In genomic region chr1:189731697-189732096, GRCm38 (mm10) we compare ENCODE assay signal across 10 mouse cellular contexts. TPM values are rescaled to one million over a fixed set of nuclear protein-coding genes. Genes with fewer than 3 reads are reported as not detected.
DNase-seq lines count a peak whose midpoint lies in the region; ATAC-seq and TF ChIP-seq lines count a peak whose summit lies in the region.
"Had no signal": no experiment of that assay in that cellular context is flagged by ENCODE, and none has a peak within 500 bp of the region (broad histone marks: within the 10 kb centered on the region; RNA-seq: fewer than 3 reads in every experiment).

No protein-coding gene starts in this region.

- peaks cover 40% of the 10 kb centered on the region for H3K4me1 ChIP-seq in embryonic facial prominence, embryonic 12.5 days
- H3K4me1 ChIP-seq in embryonic facial prominence, embryonic 10.5 days = peaks cover 58% of the 10 kb centered on the region
- peaks cover 46% of the 10 kb centered on the region for H3K4me1 ChIP-seq in kidney, embryonic 16.5 days (ENCODE audit: insufficient read depth, low read length)
- H3K4me1 ChIP-seq in embryonic fibroblast, embryonic 13.5 days (ENCODE audit: control insufficient read depth, insufficient read depth, low read length) = peaks cover 5% of the 10 kb centered on the region; the same call in 1 of the 2 replicates
- H3K4me1 ChIP-seq in limb, embryonic 14.5 days (ENCODE audit: control insufficient read depth, insufficient read depth, low read length) = peaks cover 45% of the 10 kb centered on the region

- ATAC-seq in embryonic facial prominence, embryonic 12.5 days (ENCODE audit: insufficient number of reproducible peaks, insufficient read depth, low FRiP score, low TSS enrichment) = no peak
- ATAC-seq in kidney, embryonic 16.5 days (ENCODE audit: low FRiP score, low TSS enrichment) = no peak
- no peak for ATAC-seq in limb, embryonic 14.5 days (ENCODE audit: low FRiP score, low read depth)

- no peak for DNase-seq in embryonic facial prominence, embryonic 10.5 days (ENCODE audit: low spot score)
- no peak for DNase-seq in kidney, postnatal 25 days
- no peak for DNase-seq in limb, embryonic 14.5 days (ENCODE audit: low spot score)
- no peak for DNase-seq in cerebellum, adult 11 months
- DNase-seq in right cerebral cortex, postnatal 10 days (ENCODE audit: low spot score in 2 of 2) = no peak
- DNase-seq: thymus, postnatal 25 days had no signal

- no peak overlapping the region for H3K9ac ChIP-seq in embryonic facial prominence, embryonic 12.5 days
- H3K9ac ChIP-seq in kidney, embryonic 16.5 days (replicated peaks; ENCODE audit: low read length) = peak overlapping the region; percentile 24; the same call in 1 of the 2 replicates
- H3K9ac ChIP-seq in limb, embryonic 14.5 days (ENCODE audit: low read depth, low read length, severe bottlenecking) = 0 out of 2 replicates have a peak overlapping the region, but pooled peaks have one; percentile 14

- peak overlapping the region; percentile 17; the same call in 1 of the 2 replicates for H3K27ac ChIP-seq in embryonic facial prominence, embryonic 12.5 days
- H3K27ac ChIP-seq in embryonic facial prominence, embryonic 10.5 days (replicated peaks) = no peak overlapping the region
- H3K27ac ChIP-seq in kidney, embryonic 16.5 days (ENCODE audit: low read length) = peak overlapping the region; percentile 16
- no peak overlapping the region for H3K27ac ChIP-seq in embryonic fibroblast, embryonic 13.5 days (ENCODE audit: insufficient read depth, low read length)
- H3K27ac ChIP-seq in limb, embryonic 14.5 days (replicated peaks; ENCODE audit: low read depth, low read length) = peak overlapping the region; percentile 63

- H3K4me2 ChIP-seq in embryonic facial prominence, embryonic 12.5 days (replicated peaks) = peak overlapping the region; percentile 12; the same call in 1 of the 2 replicates
- peak overlapping the region; percentile 82 for H3K4me2 ChIP-seq in kidney, embryonic 16.5 days (replicated peaks; ENCODE audit: low read depth, low read length)
- peak overlapping the region; percentile 88; the same call in 1 of the 2 replicates for H3K4me2 ChIP-seq in limb, embryonic 14.5 days (replicated peaks; ENCODE audit: low read depth, low read length, severe bottlenecking)

- H3K36me3 ChIP-seq in embryonic facial prominence, embryonic 12.5 days = no peaks in the 10 kb centered on the region
- peaks cover 3% of the 10 kb centered on the region; the same call in 1 of the 2 replicates for H3K36me3 ChIP-seq in embryonic facial prominence, embryonic 10.5 days (replicated peaks)
- no peaks in the 10 kb centered on the region for H3K36me3 ChIP-seq in kidney, embryonic 16.5 days (ENCODE audit: insufficient read depth, low read length)
- no peaks in the 10 kb centered on the region for H3K36me3 ChIP-seq in limb, embryonic 14.5 days (ENCODE audit: control insufficient read depth, insufficient read depth, low read length)

- H3K27me3 ChIP-seq in embryonic facial prominence, embryonic 12.5 days = no peaks in the 10 kb centered on the region
- peaks cover 36% of the 10 kb centered on the region for H3K27me3 ChIP-seq in embryonic facial prominence, embryonic 10.5 days (replicated peaks; ENCODE audit: low read depth, poor library complexity, severe bottlenecking)
- no peaks in the 10 kb centered on the region for H3K27me3 ChIP-seq in kidney, embryonic 16.5 days (ENCODE audit: insufficient read depth, low read length)
- no peaks in the 10 kb centered on the region for H3K27me3 ChIP-seq in limb, embryonic 14.5 days (ENCODE audit: control insufficient read depth, insufficient read depth, low read length)

- H3K9me3 ChIP-seq in embryonic facial prominence, embryonic 12.5 days = no peaks in the 10 kb centered on the region
- H3K9me3 ChIP-seq in embryonic facial prominence, embryonic 10.5 days = no peaks in the 10 kb centered on the region
- H3K9me3 ChIP-seq in kidney, embryonic 16.5 days (ENCODE audit: low read length) = no peaks in the 10 kb centered on the region
- no peaks in the 10 kb centered on the region for H3K9me3 ChIP-seq in limb, embryonic 14.5 days (ENCODE audit: control insufficient read depth, low read length)

- no peak for TF ChIP-seq CTCF in embryonic fibroblast, embryonic 13.5 days (IDR thresholded peaks at IDR 0.05; ENCODE audit: borderline replicate concordance, insufficient read depth, low read length)

- 45% methylated on average over 10 of the region's 10 CpGs for WGBS in embryonic facial prominence, embryonic 12.5 days
- WGBS in embryonic facial prominence, embryonic 10.5 days = 59% methylated on average over 10 of the region's 10 CpGs
- WGBS in kidney, embryonic 16.5 days = 62% methylated on average over 10 of the region's 10 CpGs
- WGBS in limb, embryonic 14.5 days = 58% methylated on average over 10 of the region's 10 CpGs

- TF ChIP-seq POLR2A in embryonic fibroblast, embryonic 13.5 days (IDR thresholded peaks at IDR 0.05; ENCODE audit: low read depth, low read length) = no peak
- TF ChIP-seq POLR2A in limb, embryonic 14.5 days (IDR thresholded peaks at IDR 0.05; ENCODE audit: borderline replicate concordance, extremely low read depth, insufficient read depth, insufficient read length) = no peak

- H3K4me3 ChIP-seq in embryonic facial prominence, embryonic 12.5 days = no peak overlapping the region
- H3K4me3 ChIP-seq in embryonic facial prominence, embryonic 10.5 days = no peak overlapping the region
- H3K4me3 ChIP-seq in kidney, embryonic 16.5 days (ENCODE audit: low read length) = peak overlapping the region; percentile 0; the same call in 1 of the 2 replicates
- H3K4me3 ChIP-seq in embryonic fibroblast, embryonic 13.5 days (ENCODE audit: insufficient read depth, low read length) = peak overlapping the region; percentile 1; the same call in 1 of the 2 replicates
- H3K4me3 ChIP-seq in limb, embryonic 14.5 days (replicated peaks; ENCODE audit: low read length) = no peak overlapping the region
- H3K4me3 ChIP-seq: myocyte had no signal

RNA-seq across cellular contexts. Expression of gene Ptpn14, which starts 3.6 kb away (rescaled TPM):
- 9.0 and 11.2 TPM in 2 replicates for polyA plus RNA-seq in embryonic facial prominence, embryonic 12.5 days (2016; fragmentation: Nextera tagmentation; extraction: Ambion mirVana)
- 6.7 TPM in 2 replicates for polyA plus RNA-seq in embryonic facial prominence, embryonic 10.5 days (2016; fragmentation: Nextera tagmentation; extraction: Ambion mirVana)
- polyA plus RNA-seq in kidney, embryonic 16.5 days (2015; fragmentation: Nextera tagmentation; extraction: Ambion mirVana) = 16.1 and 17.0 TPM in 2 replicates
- polyA plus RNA-seq in embryonic fibroblast, embryonic 13.5 days (2011; ENCODE audit: insufficient read length, low read depth, missing spikeins) = 57.3 and 64.4 TPM in 2 replicates
- 21.8 and 25.1 TPM in 2 replicates for polyA plus RNA-seq in limb, embryonic 14.5 days (2012; rRNA removed)
- 16.1 and 16.4 TPM in 2 replicates for polyA plus RNA-seq in limb, embryonic 14.5 days (2014; fragmentation: Nextera tagmentation; extraction: Ambion mirVana)

RNA-seq across cellular contexts. Expression of gene Cenpf, which starts 43.8 kb away (rescaled TPM):
- 90.0 and 96.1 TPM in 2 replicates for polyA plus RNA-seq in embryonic facial prominence, embryonic 12.5 days (2016; fragmentation: Nextera tagmentation; extraction: Ambion mirVana)
- 108 and 110 TPM in 2 replicates for polyA plus RNA-seq in embryonic facial prominence, embryonic 10.5 days (2016; fragmentation: Nextera tagmentation; extraction: Ambion mirVana)
- 65.4 and 87.1 TPM in 2 replicates for polyA plus RNA-seq in kidney, embryonic 16.5 days (2015; fragmentation: Nextera tagmentation; extraction: Ambion mirVana)
- polyA plus RNA-seq in embryonic fibroblast, embryonic 13.5 days (2011; ENCODE audit: insufficient read length, low read depth, missing spikeins) = 21.1 and 32.0 TPM in 2 replicates
- 13.8 and 16.1 TPM in 2 replicates for polyA plus RNA-seq in limb, embryonic 14.5 days (2012; rRNA removed)
- 58.8 and 69.2 TPM in 2 replicates for polyA plus RNA-seq in limb, embryonic 14.5 days (2014; fragmentation: Nextera tagmentation; extraction: Ambion mirVana)

Comparison
In these comparisons a context has a peak if more than half of its experiments do, and no peak if none do; other contexts are left out.
1. H3K27ac ChIP-seq: peak in embryonic facial prominence, embryonic 12.5 days (single experiment), kidney, embryonic 16.5 days (single experiment) and limb, embryonic 14.5 days (single experiment); none in embryonic facial prominence, embryonic 10.5 days (single experiment) and embryonic fibroblast, embryonic 13.5 days (single experiment).
2. H3K4me2 ChIP-seq: peak in every context shown above with its lines; median percentile 88 in limb, embryonic 14.5 days; 82 in kidney, embryonic 16.5 days; 12 in embryonic facial prominence, embryonic 12.5 days.
3. H3K4me3 ChIP-seq: peak in kidney, embryonic 16.5 days (single experiment) and embryonic fibroblast, embryonic 13.5 days (single experiment); none in embryonic facial prominence, embryonic 12.5 days (single experiment), embryonic facial prominence, embryonic 10.5 days (single experiment) and limb, embryonic 14.5 days (single experiment).